Mouse (Mus musculus): ENCODE measurements around the gene Gorasp1. TPM values are rescaled to one million over a fixed set of nuclear protein-coding genes. Genes with fewer than 3 reads are reported as not detected.

Gorasp1 gene
- polyA plus RNA-seq, 1 experiment from 2014 or later: 25.7 TPM

- H3K27me3 ChIP-seq (replicated peaks): peaks cover 7% of the 10 kb centered on the region
- no peak overlapping the region for H3K4me3 ChIP-seq (replicated peaks)
- H3K36me3 ChIP-seq: no peaks in the 10 kb centered on the region
- H3K9ac ChIP-seq (replicated peaks): no peak overlapping the region
- peaks cover 49% of the 10 kb centered on the region for H3K4me1 ChIP-seq
- WGBS: 85% methylated on average over 6 of the region's 6 CpGs
- no peak for ATAC-seq (ENCODE audit: low FRiP score)
- H3K4me2 ChIP-seq: no peak overlapping the region
- no peak overlapping the region for H3K27ac ChIP-seq (replicated peaks)
- H3K9me3 ChIP-seq (replicated peaks): no peaks in the 10 kb centered on the region
Measured at GRCm38 (mm10) chr9:119978811-119979441, 41.6 kb upstream of the Gorasp1 start.

GRCm38 (mm10) chr9:119978151-119978810, 40.9 kb upstream of the Gorasp1 start:
- H3K4me1 ChIP-seq: peaks cover 46% of the 10 kb centered on the region
- H3K27me3 ChIP-seq (replicated peaks): peaks cover 7% of the 10 kb centered on the region
- WGBS: 59% methylated on average over 9 of the region's 9 CpGs
- H3K9me3 ChIP-seq (replicated peaks): no peaks in the 10 kb centered on the region
- H3K4me3 ChIP-seq (replicated peaks): no peak overlapping the region
- H3K27ac ChIP-seq (replicated peaks): no peak overlapping the region
- no peaks in the 10 kb centered on the region for H3K36me3 ChIP-seq
- no peak for ATAC-seq (ENCODE audit: low FRiP score)
- no peak overlapping the region for H3K9ac ChIP-seq (replicated peaks)
- H3K4me2 ChIP-seq: no peak overlapping the region

- no peak for ATAC-seq (ENCODE audit: low FRiP score)
- Histone ChIP-seq H3K9ac (replicated peaks) (no peak overlapping the region), H3K36me3 (no peaks in the 10 kb centered on the region), H3K27me3 (replicated peaks) (0 out of 2 replicates have a peak, but pooled peaks cover under 1% of the 10 kb centered on the region), H3K9me3 (replicated peaks) (no peaks in the 10 kb centered on the region), H3K4me1 (peaks cover 39% of the 10 kb centered on the region), H3K4me2 (no peak overlapping the region), H3K27ac (replicated peaks) (no peak overlapping the region), H3K4me3 (replicated peaks) (no peak overlapping the region)
- 49% methylated on average over 5 of the region's 5 CpGs for WGBS
Measured at GRCm38 (mm10) chr9:119977557-119978060, 40.2 kb upstream of the Gorasp1 start.

- Histone ChIP-seq H3K9ac (replicated peaks) (no peak overlapping the region), H3K9me3 (replicated peaks) (no peaks in the 10 kb centered on the region), H3K4me3 (replicated peaks) (no peak overlapping the region), H3K36me3 (no peaks in the 10 kb centered on the region), H3K4me1 (peaks cover 33% of the 10 kb centered on the region), H3K27me3 (replicated peaks) (no peaks in the 10 kb centered on the region), H3K4me2 (no peak overlapping the region), H3K27ac (replicated peaks) (no peak overlapping the region)
- 62% methylated on average over 17 of the region's 17 CpGs for WGBS
- ATAC-seq (ENCODE audit: low FRiP score): no peak
Measured at GRCm38 (mm10) chr9:119976704-119977556, 39.6 kb upstream of the Gorasp1 start.

GRCm38 (mm10) chr9:119975286-119975685, 37.9 kb upstream of the Gorasp1 start:
- H3K4me1 ChIP-seq: peaks cover 32% of the 10 kb centered on the region
- 96% methylated on average over 4 of the region's 4 CpGs for WGBS
- H3K9ac ChIP-seq (replicated peaks): no peak overlapping the region
- ATAC-seq (ENCODE audit: low FRiP score): no peak
- H3K4me3 ChIP-seq (replicated peaks): no peak overlapping the region
- no peaks in the 10 kb centered on the region for H3K36me3 ChIP-seq
- H3K27me3 ChIP-seq (replicated peaks): no peaks in the 10 kb centered on the region
- H3K27ac ChIP-seq (replicated peaks): no peak overlapping the region
- H3K9me3 ChIP-seq (replicated peaks): no peaks in the 10 kb centered on the region
- no peak overlapping the region for H3K4me2 ChIP-seq

GRCm38 (mm10) chr9:119974609-119975008, 37.2 kb upstream of the Gorasp1 start:
- WGBS: 86% methylated on average over 5 of the region's 5 CpGs
- H3K4me3 ChIP-seq (replicated peaks): no peak overlapping the region
- no peak overlapping the region for H3K9ac ChIP-seq (replicated peaks)
- no peak overlapping the region for H3K27ac ChIP-seq (replicated peaks)
- ATAC-seq (ENCODE audit: low FRiP score): no peak
- H3K4me2 ChIP-seq: no peak overlapping the region
- peaks cover 37% of the 10 kb centered on the region for H3K4me1 ChIP-seq
- no peaks in the 10 kb centered on the region for H3K27me3 ChIP-seq (replicated peaks)
- no peaks in the 10 kb centered on the region for H3K36me3 ChIP-seq
- no peaks in the 10 kb centered on the region for H3K9me3 ChIP-seq (replicated peaks)

- peaks cover 37% of the 10 kb centered on the region for H3K4me1 ChIP-seq
- H3K36me3 ChIP-seq: no peaks in the 10 kb centered on the region
- 95% methylated on average over 27 of the region's 27 CpGs for WGBS
- no peak for ATAC-seq (ENCODE audit: low FRiP score)
- no peak overlapping the region for H3K4me3 ChIP-seq (replicated peaks)
- no peak overlapping the region for H3K9ac ChIP-seq (replicated peaks)
- no peaks in the 10 kb centered on the region for H3K27me3 ChIP-seq (replicated peaks)
- H3K27ac ChIP-seq (replicated peaks): no peak overlapping the region
- no peak overlapping the region for H3K4me2 ChIP-seq
- no peaks in the 10 kb centered on the region for H3K9me3 ChIP-seq (replicated peaks)
Measured at GRCm38 (mm10) chr9:119973869-119974520, 36.6 kb upstream of the Gorasp1 start.

- ATAC-seq (ENCODE audit: low FRiP score): no peak
- Histone ChIP-seq H3K27ac (replicated peaks) (no peak overlapping the region), H3K9me3 (replicated peaks) (no peaks in the 10 kb centered on the region), H3K4me2 (no peak overlapping the region), H3K36me3 (no peaks in the 10 kb centered on the region), H3K9ac (replicated peaks) (no peak overlapping the region), H3K4me1 (peaks cover 32% of the 10 kb centered on the region), H3K27me3 (replicated peaks) (no peaks in the 10 kb centered on the region), H3K4me3 (replicated peaks) (no peak overlapping the region)
- WGBS: 92% methylated on average over 23 of the region's 23 CpGs
Measured at GRCm38 (mm10) chr9:119973281-119973680, 35.9 kb upstream of the Gorasp1 start.

- Histone ChIP-seq H3K4me1 (peaks cover 25% of the 10 kb centered on the region), H3K4me3 (replicated peaks) (no peak overlapping the region), H3K9ac (replicated peaks) (no peak overlapping the region), H3K4me2 (no peak overlapping the region), H3K27ac (replicated peaks) (no peak overlapping the region), H3K9me3 (replicated peaks) (no peaks in the 10 kb centered on the region), H3K36me3 (no peaks in the 10 kb centered on the region), H3K27me3 (replicated peaks) (no peaks in the 10 kb centered on the region)
- ATAC-seq (ENCODE audit: low FRiP score): no peak
- 93% methylated on average over 12 of the region's 12 CpGs for WGBS
Measured at GRCm38 (mm10) chr9:119972582-119972981, 35.2 kb upstream of the Gorasp1 start.

- WGBS: 92% methylated on average over 10 of the region's 10 CpGs
- Histone ChIP-seq H3K27me3 (replicated peaks) (no peaks in the 10 kb centered on the region), H3K4me1 (peaks cover 21% of the 10 kb centered on the region), H3K27ac (replicated peaks) (no peak overlapping the region), H3K9ac (replicated peaks) (no peak overlapping the region), H3K36me3 (no peaks in the 10 kb centered on the region), H3K4me2 (no peak overlapping the region), H3K9me3 (replicated peaks) (no peaks in the 10 kb centered on the region), H3K4me3 (replicated peaks) (no peak overlapping the region)
- no peak for ATAC-seq (ENCODE audit: low FRiP score)
Measured at GRCm38 (mm10) chr9:119972166-119972565, 34.8 kb upstream of the Gorasp1 start.

Measured in neural tube, embryonic 15.5 days (tissue).